Mouse (Mus musculus) naive thymus-derived CD4-positive, alpha-beta T cell, adult 2 months (primary cell): Measurements from ENCODE around the gene Klk1b9.
"Not testable (repeated sequence)": the region's sequence is repeated elsewhere in the genome, so short reads cannot be mapped to it uniquely, and the experiment has no call there.

Experiments used
- DNase-seq: peaks from one replicate; pipeline ENCODE4 v3.0.0-alpha.2; 2011; ENCODE audit warnings: low read depth

The Klk1b9 gene

GRCm38 (mm10) chr7:43975761-43976160 lies at the start of gene Klk1b9:
Klk1b9 (plus strand) TSS chr7:43976061.
- not testable (repeated sequence) for DNase-seq

GRCm38 (mm10) chr7:43928521-43928920 lies 47.3 kb upstream of the Klk1b9 start:
- peak; percentile 11 for DNase-seq

DNA sequence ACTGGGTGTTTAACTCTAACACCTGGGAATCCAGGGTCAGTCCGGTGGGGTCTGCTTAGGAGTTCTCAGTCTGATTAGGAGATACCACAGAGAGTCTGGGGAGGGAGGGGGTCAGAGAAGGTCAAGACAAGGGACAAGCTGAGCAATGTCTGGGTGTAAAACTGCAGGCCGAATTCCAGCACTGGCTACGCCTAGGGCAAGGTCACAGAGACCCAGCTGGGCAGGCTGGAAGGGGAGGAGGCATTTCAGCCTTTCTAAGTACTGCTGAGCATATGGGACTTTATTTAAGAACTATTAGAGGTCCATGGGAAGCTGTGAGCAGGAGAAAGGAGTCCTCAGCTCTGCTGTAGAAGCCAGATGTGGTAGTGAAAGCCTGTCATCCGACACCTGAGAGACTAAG lies 43.5 kb upstream of the Klk1b9 start:
- no peak for DNase-seq

GRCm38 (mm10) chr7:43933440-43933839 lies 42.4 kb upstream of the Klk1b9 start, which contains the start of gene Klk15:
Klk15 (plus strand) TSS chr7:43933740.
- no peak for DNase-seq

DNA sequence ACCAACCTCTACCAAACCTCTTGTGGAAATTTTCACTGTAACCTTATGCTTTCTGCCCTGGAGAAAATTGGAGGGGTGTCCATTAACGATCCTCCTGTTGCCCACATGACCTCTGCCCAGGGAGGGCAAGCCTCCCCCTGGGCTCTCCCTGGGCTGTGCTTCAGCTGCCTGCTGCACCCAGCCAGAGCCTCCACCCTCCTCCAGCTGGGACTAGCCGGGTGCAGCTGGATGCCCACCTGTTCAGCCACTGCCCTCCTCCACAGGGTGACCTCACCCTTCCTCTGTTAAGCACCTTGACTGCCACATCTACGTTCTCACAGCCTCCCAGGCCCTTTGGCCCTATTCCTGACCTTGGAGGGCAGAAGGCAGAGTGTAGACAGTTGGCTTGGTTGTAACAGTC lies 41.1 kb upstream of the Klk1b9 start:
- DNase-seq = no peak

DNA sequence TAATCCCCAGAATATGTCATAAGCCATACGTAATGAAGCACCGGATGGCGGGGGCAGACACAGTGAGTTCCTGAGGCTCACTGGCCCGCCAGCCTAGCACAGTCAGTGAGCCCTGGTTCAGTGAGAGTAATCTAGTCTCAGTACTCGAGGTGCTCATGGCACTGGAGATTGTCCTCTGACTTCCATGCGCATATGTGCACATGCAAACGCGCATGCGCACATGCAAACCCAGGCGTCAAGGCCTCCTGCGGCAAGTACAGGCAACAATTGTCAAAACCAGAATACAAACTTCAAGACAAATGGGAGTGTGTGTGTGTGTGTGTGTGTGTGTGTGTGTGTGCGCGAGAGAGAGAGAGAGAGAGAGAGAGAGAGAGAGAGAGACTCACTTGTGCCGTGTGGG lies 39.3 kb upstream of the Klk1b9 start:
- DNase-seq = no peak

GRCm38 (mm10) chr7:43942293-43942692 lies 33.6 kb upstream of the Klk1b9 start:
- not testable (repeated sequence) for DNase-seq

- no peak for DNase-seq
These were observed 31.1 kb upstream of the Klk1b9 start for GRCm38 (mm10) chr7:43944727-43945264.

DNA sequence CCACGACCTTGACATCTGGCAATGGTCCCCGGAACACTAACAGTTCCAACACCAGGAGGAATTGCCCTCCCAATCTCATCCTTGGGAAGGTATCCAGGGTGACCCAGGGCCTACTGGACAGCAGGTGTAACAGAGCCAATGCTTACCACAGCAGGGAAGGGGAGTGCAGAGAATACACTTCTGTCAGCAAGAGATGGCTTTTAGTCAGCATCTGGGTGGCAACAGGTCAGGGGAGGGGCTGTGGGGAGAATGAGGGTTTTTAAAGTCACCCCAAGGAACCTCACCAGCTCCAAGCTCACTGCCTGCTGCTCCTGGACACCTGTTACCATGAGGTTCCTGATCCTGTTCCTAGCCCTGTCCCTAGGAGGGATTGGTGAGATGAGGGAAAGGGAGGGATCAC lies 25.5 kb upstream of the Klk1b9 start, which contains the start of gene Klk1b8:
Klk1b8 (plus strand) TSS at position 301 of the 400 bp plus-strand sequence.
- DNase-seq = no peak

- no peak for DNase-seq
These were observed 23.2 kb upstream of the Klk1b9 start for GRCm38 (mm10) chr7:43952703-43953102.

DNA sequence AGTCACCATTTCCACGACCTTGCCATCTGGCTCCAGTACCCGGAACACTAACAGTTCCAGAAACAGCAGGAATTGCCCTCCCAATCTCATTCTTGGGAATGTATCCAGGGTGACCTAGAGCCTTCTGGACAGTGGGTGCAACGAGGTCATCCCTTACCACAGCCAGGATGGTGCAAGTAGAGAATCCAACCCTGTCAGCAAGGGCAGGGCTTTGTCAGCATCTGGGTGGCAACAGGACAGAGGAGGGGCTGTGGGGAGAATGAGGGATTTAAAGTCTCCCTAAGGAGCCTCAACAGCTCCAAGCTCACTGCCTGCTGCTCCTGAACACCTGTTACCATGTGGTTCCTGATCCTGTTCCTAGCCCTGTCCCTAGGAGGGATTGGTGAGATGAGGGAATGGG lies 9.4 kb upstream of the Klk1b9 start, which contains the start of gene Klk1b1:
Klk1b1 (plus strand) TSS at position 301 of the 400 bp plus-strand sequence.
- DNase-seq = no peak

DNA sequence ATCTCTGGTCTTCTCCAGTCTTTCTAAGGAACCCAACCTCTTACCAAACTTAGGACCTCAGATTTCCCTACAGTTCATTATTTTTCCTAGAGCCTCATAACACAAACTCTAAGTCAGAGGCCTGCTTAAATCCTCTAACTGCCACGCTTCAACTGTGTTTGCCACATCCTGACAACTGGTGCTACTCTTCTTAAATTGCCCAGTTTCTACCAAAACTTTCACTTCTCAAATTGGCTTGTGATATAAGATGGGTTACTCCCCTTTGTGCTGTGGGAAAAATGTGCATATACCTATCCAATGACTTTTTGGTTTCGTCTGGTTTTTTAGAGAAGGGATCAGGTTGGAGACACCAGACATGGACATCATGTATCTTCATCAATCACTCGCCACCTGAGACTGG lies 8.8 kb upstream of the Klk1b9 start:
- no peak for DNase-seq

DNA sequence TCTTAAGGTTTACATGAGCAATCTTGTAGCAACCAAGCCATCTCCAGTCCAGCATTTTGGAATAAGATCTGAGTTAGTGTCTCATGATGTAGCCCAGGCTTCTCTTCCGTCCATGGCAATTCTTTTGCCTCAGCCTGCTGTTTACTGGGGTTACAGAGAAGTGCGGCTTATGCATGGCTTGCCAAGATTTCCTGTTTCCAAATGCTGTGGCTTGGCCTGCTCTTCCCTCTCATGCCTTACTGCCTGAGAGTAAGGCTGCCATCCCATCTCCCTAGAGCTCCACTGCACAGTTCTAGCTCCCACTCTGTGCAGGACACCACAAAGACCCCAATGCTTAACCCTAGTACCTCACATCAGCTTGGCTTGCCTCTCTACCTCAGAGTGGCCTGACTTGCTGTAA lies 8.2 kb upstream of the Klk1b9 start:
- no peak for DNase-seq

GRCm38 (mm10) chr7:43985657-43986056 lies 9.8 kb downstream of the Klk1b9 start:
- no peak for DNase-seq

- not testable (repeated sequence) for DNase-seq
These were observed 19.0 kb downstream of the Klk1b9 start for GRCm38 (mm10) chr7:43994821-43995220.

- DNase-seq = not testable (repeated sequence)
These were observed 19.7 kb downstream of the Klk1b9 start, which contains the start of gene Klk1b11 for GRCm38 (mm10) chr7:43995577-43995976. Klk1b11 (plus strand) TSS chr7:43995877.

GRCm38 (mm10) chr7:44004847-44005246 lies 29.0 kb downstream of the Klk1b9 start:
- DNase-seq = no peak

DNA sequence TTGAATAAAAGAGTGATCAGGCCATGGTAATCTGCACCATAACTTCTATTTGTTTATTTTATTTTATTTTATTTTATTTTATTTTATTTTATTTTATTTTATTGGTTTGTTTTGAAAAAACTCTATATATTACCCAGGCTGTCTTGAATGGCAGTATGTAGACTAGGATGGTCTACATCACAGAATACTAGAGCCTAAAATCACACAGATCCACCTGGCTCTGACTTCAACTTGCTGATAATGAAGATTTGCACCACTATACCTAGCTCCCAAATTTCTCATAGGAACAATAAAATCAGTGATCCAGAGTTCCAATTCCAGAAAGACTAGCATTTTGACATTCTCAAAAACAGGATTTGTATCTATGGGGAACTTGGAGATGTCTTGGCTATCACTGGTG lies 36.0 kb downstream of the Klk1b9 start, which contains the start of gene Klk1b26:
Klk1b26 (plus strand) TSS at position 301 of the 400 bp plus-strand sequence.
- not testable (repeated sequence) for DNase-seq

DNA sequence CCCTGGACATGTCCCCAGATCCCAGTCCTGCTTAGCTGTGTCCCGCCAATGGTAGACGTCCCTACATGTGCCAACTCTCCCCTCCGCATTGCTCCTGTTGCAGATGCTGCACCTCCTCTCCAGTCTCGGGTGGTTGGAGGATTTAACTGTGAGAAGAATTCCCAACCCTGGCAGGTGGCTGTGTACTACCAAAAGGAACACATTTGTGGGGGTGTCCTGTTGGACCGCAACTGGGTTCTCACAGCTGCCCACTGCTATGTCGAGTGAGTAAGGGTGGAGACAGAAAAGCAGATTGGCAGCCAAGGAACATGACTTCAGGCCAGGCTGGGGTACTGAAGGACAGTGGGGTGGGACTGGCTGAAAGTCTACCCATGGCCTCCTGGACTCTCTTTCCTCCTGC lies 38.8 kb downstream of the Klk1b9 start:
- DNase-seq = not testable (repeated sequence)

DNA sequence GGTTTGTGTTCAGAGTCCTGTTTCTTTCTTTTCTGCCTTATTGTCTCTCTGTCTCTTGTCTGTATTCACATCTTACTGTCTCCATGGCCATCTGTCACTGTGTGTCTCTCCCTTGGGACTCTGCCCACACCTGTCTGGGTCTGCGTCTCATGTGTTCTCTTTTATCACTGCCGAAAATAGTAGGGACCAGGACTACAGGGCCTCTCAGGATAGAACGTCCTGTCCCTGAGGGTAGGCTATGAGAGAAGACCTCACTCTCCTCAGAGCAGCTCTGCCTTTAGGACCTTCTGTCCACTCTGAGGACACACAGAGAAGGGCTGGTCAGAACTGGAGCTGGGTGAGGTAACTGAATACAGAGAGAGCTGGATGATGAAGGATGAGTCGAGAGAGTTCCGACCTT lies 39.2 kb downstream of the Klk1b9 start:
- DNase-seq = no peak
